Mouse (Mus musculus) liver, postnatal 0 days (tissue): ENCODE data around the gene Bex1.

ENCODE experiments used
- CTCF ChIP-seq: sonication (generic); IDR thresholded peaks from 2 replicates; pipeline ENCODE4 v1.5.1; 2016; ENCODE audit warnings: antibody characterized with exemption, low read depth
- EP300 ChIP-seq: IDR thresholded peaks from 2 replicates; pipeline ENCODE4 v1.6.1; 2016; ENCODE audit warnings: antibody characterized with exemption, low read depth, mild to moderate bottlenecking

DNA sequence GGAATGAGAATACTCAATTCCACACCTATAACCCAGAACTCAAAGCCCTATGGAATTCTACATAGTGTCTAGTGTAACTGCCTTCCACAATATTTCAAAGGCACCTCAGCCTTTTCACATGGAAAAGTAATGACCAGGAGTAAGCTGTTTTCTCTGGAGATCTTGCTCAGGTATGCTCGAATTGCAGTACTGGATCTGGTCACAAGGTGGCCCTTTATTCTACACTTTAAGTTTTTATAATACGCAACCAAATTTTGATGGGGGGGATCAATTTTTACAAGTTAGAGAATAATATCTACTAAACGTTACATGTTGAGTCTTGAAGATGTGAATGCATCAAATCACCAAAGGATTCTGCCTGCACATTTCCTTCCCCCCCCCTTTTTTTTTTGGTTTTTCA is 22.8 kb upstream of the Bex1 start:
- no peak for TF ChIP-seq EP300
- peak; percentile 58 for TF ChIP-seq CTCF
